Comparison of ENCODE assay signal across 23 mouse cellular contexts in genomic region chr19:46026567-46026966, GRCm38 (mm10). TPM values are rescaled to one million over a fixed set of nuclear protein-coding genes. Genes with fewer than 3 reads are reported as not detected.
A peak's percentile ranks its signal among the peaks of the same experiment; 100 is the strongest.
DNase-seq lines count a peak whose midpoint lies in the region; ATAC-seq and TF ChIP-seq lines count a peak whose summit lies in the region.
"Had no signal": no experiment of that assay in that cellular context is flagged by ENCODE, and none has a peak within 500 bp of the region (broad histone marks: within the 10 kb centered on the region; RNA-seq: fewer than 3 reads in every experiment).

No protein-coding gene starts in this region.

- 49% methylated on average over 8 of the region's 8 CpGs for WGBS in kidney, embryonic 16.5 days
- 35% methylated on average over 8 of the region's 8 CpGs for WGBS in lung, postnatal 0 days

- no peaks in the 10 kb centered on the region for H3K4me1 ChIP-seq in kidney, embryonic 16.5 days (ENCODE audit: insufficient read depth, low read length)
- H3K4me1 ChIP-seq in lung, postnatal 0 days (ENCODE audit: insufficient read depth, low read depth, low read length), result no peaks in the 10 kb centered on the region
- H3K4me1 ChIP-seq: hindbrain, embryonic 15.5 days; midbrain, embryonic 15.5 days; neural tube, embryonic 15.5 days had no signal

- H3K36me3 ChIP-seq in kidney, embryonic 16.5 days (ENCODE audit: insufficient read depth, low read length), result peaks cover 17% of the 10 kb centered on the region
- H3K36me3 ChIP-seq in lung, postnatal 0 days (ENCODE audit: insufficient read depth, low read length), result no peaks in the 10 kb centered on the region
- H3K36me3 ChIP-seq: hindbrain, embryonic 15.5 days; midbrain, embryonic 15.5 days had no signal

- no peaks in the 10 kb centered on the region for H3K27me3 ChIP-seq in kidney, embryonic 16.5 days (ENCODE audit: insufficient read depth, low read length)
- no peaks in the 10 kb centered on the region for H3K27me3 ChIP-seq in lung, postnatal 0 days (replicated peaks; ENCODE audit: insufficient read depth, low read length)
- H3K27me3 ChIP-seq: embryonic facial prominence, embryonic 15.5 days; hindbrain, embryonic 15.5 days; limb, embryonic 15.5 days; midbrain, embryonic 15.5 days; neural tube, embryonic 15.5 days had no signal

- no peak for TF ChIP-seq CTCF in lung, postnatal 0 days (IDR thresholded peaks at IDR 0.05)

- H3K27ac ChIP-seq in kidney, embryonic 16.5 days (ENCODE audit: low read length), result no peak overlapping the region
- H3K27ac ChIP-seq in lung, postnatal 0 days (ENCODE audit: low read length), result peak overlapping the region; percentile 20; the same call in 1 of the 2 replicates
- H3K27ac ChIP-seq: embryonic facial prominence, embryonic 15.5 days; gastrocnemius, adult 2 months; heart, adult 2 months; hindbrain, embryonic 15.5 days; limb, embryonic 15.5 days; midbrain, embryonic 15.5 days had no signal

- no peak overlapping the region for H3K9ac ChIP-seq in kidney, embryonic 16.5 days (replicated peaks; ENCODE audit: low read length)
- H3K9ac ChIP-seq in lung, postnatal 0 days (replicated peaks; ENCODE audit: low read depth), result no peak overlapping the region
- H3K9ac ChIP-seq: embryonic facial prominence, embryonic 15.5 days; hindbrain, embryonic 15.5 days; limb, embryonic 15.5 days; lung, embryonic 14.5 days; midbrain, embryonic 15.5 days; neural tube, embryonic 15.5 days had no signal

- TF ChIP-seq EP300 in lung, postnatal 0 days (IDR thresholded peaks at IDR 0.05), result no peak

- no peak overlapping the region for H3K4me3 ChIP-seq in kidney, embryonic 16.5 days (ENCODE audit: low read length)
- no peak overlapping the region for H3K4me3 ChIP-seq in lung, postnatal 0 days (ENCODE audit: low read depth, low read length)
- H3K4me3 ChIP-seq: embryonic facial prominence, embryonic 15.5 days; gastrocnemius, adult 2 months; heart, adult 2 months; hindbrain, embryonic 15.5 days; limb, embryonic 15.5 days; megakaryocyte, embryonic 14.5 days; midbrain, embryonic 15.5 days; neural tube, embryonic 15.5 days had no signal

- 0 out of 2 replicates have a peak, but pooled peaks cover 7% of the 10 kb centered on the region for H3K9me3 ChIP-seq in kidney, embryonic 16.5 days (ENCODE audit: low read length)
- no peaks in the 10 kb centered on the region for H3K9me3 ChIP-seq in lung, postnatal 0 days (ENCODE audit: low read length)
- H3K9me3 ChIP-seq: hindbrain, embryonic 15.5 days; limb, embryonic 15.5 days; midbrain, embryonic 15.5 days; neural tube, embryonic 15.5 days had no signal

- DNase-seq in kidney, postnatal 36 days, result no peak
- no peak for DNase-seq in lung, postnatal 0 days (ENCODE audit: low spot score)
- DNase-seq in lung, postnatal 10 days, result no peak
- peak; percentile 72 for DNase-seq in heart, postnatal 4 days
- no peak for DNase-seq in frontal cortex, postnatal 10 days (ENCODE audit: low spot score in 2 of 2)
- DNase-seq: cerebellum, adult 18-20 months; cerebellum, postnatal 25 days; embryo, embryonic 11 days; gastrocnemius, adult 2 months; lung, embryonic 14.5 days; right cerebral cortex, postnatal 14 days; thymus, postnatal 25 days had no signal

- H3K4me2 ChIP-seq in kidney, embryonic 16.5 days (replicated peaks; ENCODE audit: low read depth, low read length), result no peak overlapping the region
- no peak overlapping the region for H3K4me2 ChIP-seq in lung, postnatal 0 days (replicated peaks; ENCODE audit: low read depth, low read length)
- H3K4me2 ChIP-seq: embryonic facial prominence, embryonic 15.5 days; hindbrain, embryonic 15.5 days; limb, embryonic 15.5 days; lung, embryonic 14.5 days; midbrain, embryonic 15.5 days; neural tube, embryonic 15.5 days had no signal

- 0 out of 2 replicates have a peak, but pooled peaks have one; percentile 28 for ATAC-seq in kidney, embryonic 16.5 days (ENCODE audit: low FRiP score, low TSS enrichment)
- ATAC-seq in lung, postnatal 0 days, result peak; percentile 21; the same call in 1 of the 2 replicates
- no peak for ATAC-seq in monocyte, adult 5-6 weeks (replicated peaks; ENCODE audit: insufficient number of reproducible peaks, low FRiP score, low TSS enrichment, poor library complexity, severe bottlenecking)
- ATAC-seq: forebrain, embryonic 16.5 days; intestine, embryonic 16.5 days; midbrain, embryonic 15.5 days had no signal

RNA-seq across cellular contexts. Expression of gene Pprc1, which starts 18.1 kb away (rescaled TPM):
- 34.2 and 36.2 TPM in 2 replicates for polyA plus RNA-seq in kidney, embryonic 16.5 days (2015; fragmentation: Nextera tagmentation; extraction: Ambion mirVana)
- polyA plus RNA-seq in lung, postnatal 0 days (2015; fragmentation: Nextera tagmentation; extraction: Ambion mirVana), result 6.0 and 6.9 TPM in 2 replicates
- 10 to 100 TPM; 31.4 to 35.1 TPM for total RNA-seq in heart, postnatal 4 days (2021)
- 4.4 to 21.4 TPM (median 6.6 TPM) in 3 replicates for total RNA-seq in monocyte, adult 5-6 weeks (2017)

RNA-seq across cellular contexts. Expression of gene Ldb1, which starts 18.4 kb away (rescaled TPM):
- 57.0 and 88.2 TPM in 2 replicates for polyA plus RNA-seq in kidney, embryonic 16.5 days (2015; fragmentation: Nextera tagmentation; extraction: Ambion mirVana)
- 96.3 and 107 TPM in 2 replicates for polyA plus RNA-seq in lung, postnatal 0 days (2015; fragmentation: Nextera tagmentation; extraction: Ambion mirVana)
- total RNA-seq in heart, postnatal 4 days (2021), result 10 to 100 TPM; 76.3 to 81.5 TPM
- total RNA-seq in monocyte, adult 5-6 weeks (2017), result 90.1 to 143 TPM (median 108 TPM) in 3 replicates

RNA-seq across cellular contexts. Expression of gene Hps6, which starts 23.3 kb away (rescaled TPM):
- polyA plus RNA-seq in kidney, embryonic 16.5 days (2015; fragmentation: Nextera tagmentation; extraction: Ambion mirVana), result 9.8 and 10.5 TPM in 2 replicates
- 8.9 and 9.6 TPM in 2 replicates for polyA plus RNA-seq in lung, postnatal 0 days (2015; fragmentation: Nextera tagmentation; extraction: Ambion mirVana)
- 1 to 10 TPM; 5.6 to 5.8 TPM for total RNA-seq in heart, postnatal 4 days (2021)
- total RNA-seq in monocyte, adult 5-6 weeks (2017), result 4.3 to 14.7 TPM (median 6.0 TPM) in 3 replicates

RNA-seq across cellular contexts. Expression of gene Armh3, which starts 28.3 kb away (rescaled TPM):
- 20.9 and 21.9 TPM in 2 replicates for polyA plus RNA-seq in kidney, embryonic 16.5 days (2015; fragmentation: Nextera tagmentation; extraction: Ambion mirVana)
- 8.8 and 9.0 TPM in 2 replicates for polyA plus RNA-seq in lung, postnatal 0 days (2015; fragmentation: Nextera tagmentation; extraction: Ambion mirVana)
- 10 to 100 TPM; 14.8 to 16.9 TPM for total RNA-seq in heart, postnatal 4 days (2021)
- total RNA-seq in monocyte, adult 5-6 weeks (2017), result 7.5 to 16.0 TPM (median 11.5 TPM) in 3 replicates

RNA-seq across cellular contexts. Expression of gene Nolc1, which starts 49.1 kb away (rescaled TPM):
- 85.7 and 93.2 TPM in 2 replicates for polyA plus RNA-seq in kidney, embryonic 16.5 days (2015; fragmentation: Nextera tagmentation; extraction: Ambion mirVana)
- 22.5 and 26.0 TPM in 2 replicates for polyA plus RNA-seq in lung, postnatal 0 days (2015; fragmentation: Nextera tagmentation; extraction: Ambion mirVana)
- total RNA-seq in heart, postnatal 4 days (2021), result 10 to 100 TPM; 31.4 to 32.0 TPM
- 30.2 to 54.5 TPM (median 30.5 TPM) in 3 replicates for total RNA-seq in monocyte, adult 5-6 weeks (2017)
